Mouse (Mus musculus) B cell, adult 2 months (primary cell): ENCODE measurements around the gene Bap1.

ENCODE experiments used
- DNase-seq, 2 experiments: peaks; one replicate each; pipeline ENCODE4 v3.0.0; 2022

Bap1 gene

GRCm38 (mm10) chr14:31251084-31251604 is at the start of gene Bap1, which contains the start of gene Phf7:
Gene Bap1, plus strand, starts transcription at chr14:31251450.
Gene Phf7, minus strand, starts transcription at chr14:31251317.
- DNase-seq, result peak; percentile 99

DNA sequence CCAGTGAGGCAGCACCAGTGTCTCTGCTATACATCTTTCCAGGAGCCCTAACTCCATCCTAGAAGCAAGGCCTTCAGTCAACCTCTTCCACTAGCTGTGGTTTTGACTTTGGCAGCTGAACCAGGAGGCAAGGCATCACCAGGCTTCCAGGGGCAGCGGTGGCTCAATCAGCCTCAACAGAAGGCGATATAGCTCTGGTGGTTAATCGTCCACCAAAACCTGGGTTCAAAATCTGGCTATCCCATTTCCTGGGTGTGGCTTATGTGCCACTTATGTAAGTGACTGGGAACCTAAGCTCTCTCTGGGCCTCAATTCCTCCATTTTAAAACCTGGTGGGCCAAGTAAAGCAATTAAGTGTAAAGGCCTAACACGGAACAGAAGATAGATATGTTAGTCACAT is 46.4 kb upstream of the Bap1 start:
- DNase-seq, result no peak

- DNase-seq, result no peak
These were observed 46.0 kb upstream of the Bap1 start for GRCm38 (mm10) chr14:31205244-31205561.

GRCm38 (mm10) chr14:31205562-31206467 is 45.4 kb upstream of the Bap1 start:
- DNase-seq, result peak; percentile 27 to 33

- peak; percentile 96 for DNase-seq
These were observed 44.7 kb upstream of the Bap1 start for GRCm38 (mm10) chr14:31206472-31206981.

- no peak for DNase-seq
These were observed 44.0 kb upstream of the Bap1 start for GRCm38 (mm10) chr14:31207070-31207830.

DNA sequence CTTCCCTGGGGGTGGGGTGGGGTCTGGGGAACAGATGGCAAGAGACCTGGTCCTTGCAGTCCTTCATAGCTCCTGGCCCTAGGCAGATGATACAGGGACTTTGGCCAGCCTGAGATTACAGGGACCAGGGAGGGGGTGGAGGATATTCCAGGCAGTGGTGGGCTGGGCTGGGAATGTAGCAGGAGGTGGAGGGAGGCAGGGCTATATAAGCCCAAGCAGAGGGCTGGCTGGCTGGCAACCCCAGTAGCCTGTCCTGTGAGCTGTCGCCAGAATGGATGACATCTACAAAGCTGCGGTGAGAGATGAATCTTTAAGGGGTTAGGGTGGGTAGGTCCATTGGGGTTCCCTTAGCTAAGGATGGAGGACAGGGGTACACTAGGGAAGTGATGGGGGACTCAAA is 43.2 kb upstream of the Bap1 start, which contains the start of gene Tnnc1:
Tnnc1 (plus strand) TSS at position 229 of the 400 bp plus-strand sequence.
- no peak for DNase-seq

GRCm38 (mm10) chr14:31209133-31209557 is 42.1 kb upstream of the Bap1 start:
- DNase-seq, result no peak

GRCm38 (mm10) chr14:31211854-31212253 is 39.4 kb upstream of the Bap1 start:
- DNase-seq, result no peak

GRCm38 (mm10) chr14:31212499-31212898 is 38.8 kb upstream of the Bap1 start:
- no peak for DNase-seq

DNA sequence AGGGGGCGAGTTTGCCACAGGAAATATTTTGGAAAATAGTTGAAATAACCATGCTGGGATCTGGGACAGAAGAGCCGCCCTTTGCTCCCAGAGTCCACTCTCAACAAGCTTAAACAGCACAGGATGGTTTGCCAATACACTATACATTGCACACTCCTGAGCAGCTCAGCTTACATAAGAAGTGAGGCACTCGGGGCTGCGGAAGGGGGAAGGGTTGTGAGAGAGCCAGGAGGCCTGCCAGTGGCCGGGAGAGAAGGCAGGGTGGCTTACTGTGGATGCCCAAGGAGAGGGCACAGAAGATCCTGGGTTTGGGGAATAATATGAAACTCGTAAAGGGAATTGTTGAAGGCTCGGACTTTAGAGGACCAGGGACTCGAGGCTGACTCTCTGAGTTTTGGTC is 37.4 kb upstream of the Bap1 start:
- DNase-seq, result no peak

- DNase-seq, result no peak
These were observed 36.6 kb upstream of the Bap1 start for GRCm38 (mm10) chr14:31214684-31215083.

- peak; percentile 81 to 83 for DNase-seq
These were observed 35.9 kb upstream of the Bap1 start for GRCm38 (mm10) chr14:31215157-31216002.

- DNase-seq, result no peak
These were observed 34.4 kb upstream of the Bap1 start, which contains the start of gene Nisch for GRCm38 (mm10) chr14:31216846-31217245. Gene Nisch, minus strand, starts transcription at chr14:31216946.

- peak; percentile 61 to 67 for DNase-seq
These were observed 33.6 kb upstream of the Bap1 start, which contains the start of gene Sema3g for GRCm38 (mm10) chr14:31217666-31218065. Gene Sema3g, plus strand, starts transcription at chr14:31217860.

DNA sequence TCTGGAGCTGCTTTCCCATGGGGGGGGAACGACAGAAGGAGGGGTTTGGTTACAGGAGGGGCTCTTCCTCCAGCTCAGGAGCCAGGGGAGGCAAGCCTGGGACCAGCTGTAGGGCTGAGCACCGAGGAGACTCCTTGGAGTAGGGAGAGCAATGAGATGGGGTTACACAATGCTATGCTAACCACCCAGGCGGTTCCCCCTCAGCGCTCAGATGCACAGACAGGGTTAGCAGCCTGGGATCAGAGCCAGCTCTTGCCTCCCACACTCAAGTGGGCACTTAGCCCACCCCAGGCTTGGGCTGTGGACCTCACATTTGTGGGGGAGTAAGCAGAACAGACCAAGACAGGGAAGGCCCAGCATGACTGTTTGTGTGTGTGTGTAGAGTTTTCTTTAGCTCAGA is 24.3 kb upstream of the Bap1 start:
- no peak for DNase-seq

DNA sequence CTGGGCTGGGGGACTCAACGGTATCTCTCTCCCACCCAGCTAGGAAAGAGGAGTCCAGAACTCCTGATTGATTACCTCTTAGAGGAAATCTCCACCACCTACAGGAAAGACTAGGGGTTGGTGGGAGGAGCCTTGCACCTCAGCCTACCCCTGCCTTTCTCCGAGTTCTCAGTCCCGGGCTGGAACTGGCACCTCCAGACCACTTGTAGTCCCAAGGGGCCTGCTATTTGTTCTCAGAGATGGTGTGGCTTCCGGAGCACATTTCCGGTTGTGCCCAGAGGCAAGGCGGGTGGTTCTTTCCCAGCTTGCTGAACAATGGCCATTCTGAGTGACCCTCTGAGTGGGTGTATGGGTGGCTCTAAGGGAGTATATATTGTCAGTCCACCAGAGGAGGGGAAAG is 23.0 kb upstream of the Bap1 start:
- DNase-seq, result peak; percentile 63 to 66

DNA sequence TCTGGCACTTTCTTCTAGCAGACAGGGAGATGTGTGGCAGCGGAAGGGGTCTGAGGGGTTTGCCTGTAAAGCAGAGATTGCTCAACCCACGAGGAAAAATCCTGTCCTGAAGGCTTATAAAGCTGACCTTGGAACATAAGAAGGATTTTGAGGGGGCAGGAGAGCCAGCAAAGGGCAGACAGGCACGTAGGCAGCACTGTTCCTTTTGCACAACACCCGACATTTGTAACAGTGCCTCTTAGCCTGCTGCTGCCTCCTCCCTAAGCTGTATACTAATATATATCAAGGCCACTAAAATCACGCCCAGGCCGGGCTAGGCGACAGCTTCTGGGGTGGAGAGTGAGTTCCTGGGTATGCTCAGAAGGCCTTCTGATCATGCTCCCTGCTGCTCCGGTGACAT is 20.8 kb upstream of the Bap1 start:
- DNase-seq, result no peak

DNA sequence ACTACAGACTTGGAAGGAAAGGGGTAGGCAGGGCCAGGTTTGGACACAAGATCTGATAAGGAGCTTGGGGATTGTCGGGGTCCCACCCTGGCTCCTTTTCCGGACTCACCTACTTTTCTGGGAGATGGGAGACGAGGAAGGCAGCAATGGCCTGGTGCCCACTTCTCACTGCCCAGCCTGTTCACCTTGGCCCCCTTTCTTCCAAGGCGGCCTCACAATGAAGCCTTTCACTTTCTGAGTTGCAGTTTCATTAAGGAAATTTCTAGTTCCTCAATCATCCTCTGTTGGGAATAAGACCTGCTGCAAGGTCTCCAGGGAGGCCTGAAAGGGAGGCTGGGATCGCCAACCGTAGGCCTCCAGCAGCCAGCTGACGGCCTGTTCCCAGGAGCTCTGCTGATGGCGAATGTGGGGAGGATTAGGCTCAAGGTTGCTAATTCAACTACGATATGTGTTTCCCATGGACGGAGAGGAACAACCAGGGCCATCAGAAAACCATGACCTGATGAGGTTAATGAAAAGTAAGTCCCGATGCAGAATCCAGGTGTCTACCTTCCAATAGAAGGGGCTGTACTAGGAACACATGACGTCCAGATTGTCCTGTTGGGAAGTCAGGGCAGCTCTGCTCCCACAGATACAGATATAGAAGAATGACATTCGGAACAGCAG is 18.7 kb upstream of the Bap1 start:
- DNase-seq, result no peak

DNA sequence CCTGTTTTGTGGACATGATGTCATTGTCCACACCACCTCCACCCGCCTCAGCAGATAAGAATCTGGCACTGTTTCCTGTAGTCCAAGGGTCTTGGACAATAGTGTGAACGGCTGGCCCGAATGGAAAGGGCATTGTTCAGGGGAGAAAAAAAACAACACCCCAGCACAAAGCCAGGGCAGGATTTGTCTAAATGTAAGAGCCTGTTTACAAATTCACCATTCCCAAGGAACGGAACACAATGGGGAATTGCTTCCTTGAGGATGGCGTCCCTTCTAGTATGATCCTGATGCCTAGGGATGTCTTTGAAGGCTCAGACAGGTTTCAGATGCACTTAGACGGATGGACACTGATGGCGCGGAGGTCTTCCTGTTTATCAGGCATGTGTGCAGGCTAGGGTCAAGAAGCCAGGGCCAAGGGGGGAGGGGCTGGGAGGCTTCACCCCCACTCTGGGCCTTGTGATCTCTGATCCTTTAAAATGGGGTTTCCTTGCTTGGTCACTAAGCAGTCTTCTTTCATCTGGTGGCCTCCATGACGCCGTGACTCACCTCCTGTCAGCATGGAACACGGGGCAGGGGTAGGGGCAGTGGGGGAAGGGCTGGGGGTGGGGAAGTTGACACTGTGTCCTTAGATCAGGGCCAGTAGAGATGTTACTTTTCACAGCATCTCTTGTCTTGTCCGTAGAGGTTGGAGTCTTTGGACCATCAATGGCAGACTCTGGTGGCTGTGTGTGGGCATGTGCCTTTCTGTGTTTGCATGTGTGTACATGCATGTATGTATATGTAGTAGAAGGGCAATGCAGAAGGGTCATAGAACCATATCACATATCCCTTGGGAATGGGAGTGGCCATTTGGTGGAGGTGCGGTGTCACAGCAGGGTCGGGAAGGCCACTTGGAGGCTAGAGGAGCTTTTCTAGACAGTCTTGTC is 17.9 kb upstream of the Bap1 start:
- DNase-seq, result no peak
